Mouse (Mus musculus): ENCODE results near the gene Pex11g. TPM values are rescaled to one million over a fixed set of nuclear protein-coding genes. Genes with fewer than 3 reads are reported as not detected.

The Pex11g gene
- total RNA-seq (2014; rRNA removed) (1.8 and 2.2 TPM in 2 replicates), polyA plus RNA-seq (2015; fragmentation: Nextera tagmentation; extraction: Ambion mirVana) (3.1 and 3.6 TPM in 2 replicates)

DNA sequence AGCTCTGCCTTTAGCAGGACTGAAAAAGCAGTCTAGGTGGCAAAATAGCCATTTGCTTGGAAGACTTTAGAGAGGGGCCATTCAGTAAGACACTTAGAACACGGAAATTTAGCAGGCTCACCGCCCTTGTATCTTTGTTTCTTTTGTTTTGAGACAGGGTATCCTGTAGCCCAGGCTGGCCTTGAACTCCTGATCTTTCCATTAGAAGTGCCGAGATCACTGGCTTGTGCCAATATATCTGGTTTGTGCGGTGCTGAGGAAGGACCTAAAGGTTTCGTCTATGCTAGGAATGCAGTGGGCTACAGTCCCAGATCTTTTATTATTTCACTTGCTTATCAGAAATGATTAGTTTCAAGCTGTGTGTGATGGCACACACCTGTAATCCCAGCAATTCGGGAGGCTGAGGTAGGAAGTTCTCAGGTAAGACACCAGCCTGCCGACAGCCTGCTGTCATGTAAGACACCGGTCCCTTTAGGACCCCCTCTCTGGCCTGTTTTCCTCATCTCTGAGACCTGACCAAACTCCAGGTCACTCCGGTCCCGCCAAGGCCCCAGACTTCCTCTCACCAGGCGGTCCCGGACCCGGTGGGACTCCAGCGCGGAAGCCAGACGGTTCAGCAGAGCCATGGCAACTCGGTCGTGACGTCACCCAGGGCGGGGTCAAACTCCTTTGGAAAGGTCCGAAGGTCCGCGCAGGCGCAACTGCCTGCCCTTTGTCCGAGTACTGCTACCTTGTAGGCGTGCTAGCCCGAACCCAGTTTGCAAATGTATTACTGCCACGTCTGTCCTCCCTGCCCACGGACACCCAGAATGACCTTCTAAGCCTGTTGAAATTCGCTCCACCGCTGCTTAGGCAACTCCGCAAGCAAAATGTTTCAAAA lies at the start of gene Pex11g:
Gene Pex11g (minus strand): TSS at position 675 of the 880 bp plus-strand sequence.
- TF ChIP-seq CTCF (IDR thresholded peaks at IDR 0.05) = no peak
- DNase-seq (ENCODE audit: low spot score) (peak; percentile 98), ATAC-seq (ENCODE audit: low FRiP score) (peak; percentile 94)
- no peaks in the 10 kb centered on the region for H3K4me1 ChIP-seq (ENCODE audit: insufficient read depth, low read length)
- no peaks in the 10 kb centered on the region for H3K27me3 ChIP-seq (ENCODE audit: insufficient read depth, low read length)
- H3K27ac ChIP-seq (ENCODE audit: low read depth, low read length) = peak within 1 kb of the TSS; percentile 78
- peak within 1 kb of the TSS; percentile 62 for H3K9ac ChIP-seq (replicated peaks; ENCODE audit: low read length, poor library complexity, severe bottlenecking)
- H3K36me3 ChIP-seq (ENCODE audit: insufficient read depth, low read length) = no peaks in the 10 kb centered on the region
- H3K4me2 ChIP-seq (ENCODE audit: low read depth, low read length, poor library complexity, severe bottlenecking) = peak within 1 kb of the TSS; percentile 58
- H3K9me3 ChIP-seq (ENCODE audit: low read length) = no peaks in the 10 kb centered on the region
- 7% methylated on average over 32 of the region's 32 CpGs for WGBS
- H3K4me3 ChIP-seq (ENCODE audit: low read depth, low read length) = peak within 1 kb of the TSS; percentile 41

GRCm38 (mm10) chr8:3517117-3517495 lies 49.6 kb upstream of the Pex11g start:
- peaks cover 24% of the 10 kb centered on the region for H3K36me3 ChIP-seq (ENCODE audit: insufficient read depth, low read length)
- H3K27ac ChIP-seq (ENCODE audit: low read depth, low read length) = peak overlapping the region; percentile 86
- WGBS = 6% methylated on average over 14 of the region's 16 CpGs
- H3K4me3 ChIP-seq (ENCODE audit: low read depth, low read length) = peak overlapping the region; percentile 67
- H3K27me3 ChIP-seq (ENCODE audit: insufficient read depth, low read length) = no peaks in the 10 kb centered on the region
- no peaks in the 10 kb centered on the region for H3K9me3 ChIP-seq (ENCODE audit: low read length)
- peak overlapping the region; percentile 70 for H3K9ac ChIP-seq (replicated peaks; ENCODE audit: low read length, poor library complexity, severe bottlenecking)
- DNase-seq (ENCODE audit: low spot score) (peak; percentile 55), ATAC-seq (ENCODE audit: low FRiP score) (peak; percentile 42)
- no peak for TF ChIP-seq CTCF (IDR thresholded peaks at IDR 0.05)
- H3K4me2 ChIP-seq (ENCODE audit: low read depth, low read length, poor library complexity, severe bottlenecking) = peak overlapping the region; percentile 94
- no peaks in the 10 kb centered on the region for H3K4me1 ChIP-seq (ENCODE audit: insufficient read depth, low read length)

DNA sequence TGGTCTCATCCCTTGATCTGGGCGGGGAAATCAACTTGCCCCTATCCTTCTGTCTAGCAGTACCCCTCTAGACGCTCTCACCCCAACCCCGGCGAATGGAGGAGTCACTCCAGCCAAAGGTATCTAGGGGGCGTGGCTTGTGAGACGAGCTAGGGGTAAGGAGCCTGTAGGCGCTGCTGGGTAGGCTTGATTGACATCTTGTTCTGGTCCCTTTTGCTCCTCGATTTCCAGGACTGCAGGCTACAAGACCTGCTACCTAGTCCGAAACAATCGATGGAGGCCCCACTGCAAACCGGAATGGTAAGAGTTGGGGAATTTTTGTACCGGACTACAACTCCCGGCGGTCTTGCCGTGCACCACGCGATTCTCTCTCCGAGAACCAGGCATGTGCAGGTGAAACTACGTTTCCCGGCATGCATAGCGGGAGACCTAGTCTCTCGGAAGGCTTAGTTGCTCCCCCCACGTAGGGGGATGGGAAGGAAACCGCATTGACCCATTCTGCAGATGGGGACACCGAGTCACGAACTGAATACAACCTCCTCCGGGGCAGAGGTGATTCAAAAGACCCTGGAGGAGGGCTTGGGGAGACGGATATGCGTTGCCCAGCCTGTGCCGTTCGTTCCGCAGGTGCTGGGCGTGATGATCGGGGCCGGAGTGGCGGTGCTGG lies 49.1 kb upstream of the Pex11g start:
- ATAC-seq (ENCODE audit: low FRiP score) (peak; percentile 82), DNase-seq (ENCODE audit: low spot score) (peak; percentile 96)
- Histone ChIP-seq H3K27me3 (ENCODE audit: insufficient read depth, low read length) (no peaks in the 10 kb centered on the region), H3K27ac (ENCODE audit: low read depth, low read length) (peak overlapping the region; percentile 86), H3K4me2 (ENCODE audit: low read depth, low read length, poor library complexity, severe bottlenecking) (peak overlapping the region; percentile 94), H3K9me3 (ENCODE audit: low read length) (no peaks in the 10 kb centered on the region), H3K9ac (replicated peaks; ENCODE audit: low read length, poor library complexity, severe bottlenecking) (peak overlapping the region; percentile 70), H3K4me3 (ENCODE audit: low read depth, low read length) (peak overlapping the region; percentile 67), H3K36me3 (ENCODE audit: insufficient read depth, low read length) (peaks cover 22% of the 10 kb centered on the region), H3K4me1 (ENCODE audit: insufficient read depth, low read length) (no peaks in the 10 kb centered on the region)
- WGBS = 2% methylated on average over 36 of the region's 36 CpGs
- TF ChIP-seq CTCF (IDR thresholded peaks at IDR 0.05) = 0 out of 2 replicates have a peak, but pooled peaks have one; percentile 3

- Histone ChIP-seq H3K36me3 (ENCODE audit: insufficient read depth, low read length) (peaks cover 26% of the 10 kb centered on the region), H3K4me3 (ENCODE audit: low read depth, low read length) (peak overlapping the region; percentile 67), H3K9me3 (ENCODE audit: low read length) (no peaks in the 10 kb centered on the region), H3K4me2 (ENCODE audit: low read depth, low read length, poor library complexity, severe bottlenecking) (peak overlapping the region; percentile 94), H3K9ac (replicated peaks; ENCODE audit: low read length, poor library complexity, severe bottlenecking) (peak overlapping the region; percentile 70), H3K27me3 (ENCODE audit: insufficient read depth, low read length) (no peaks in the 10 kb centered on the region), H3K27ac (ENCODE audit: low read depth, low read length) (peak overlapping the region; percentile 86), H3K4me1 (ENCODE audit: insufficient read depth, low read length) (no peaks in the 10 kb centered on the region)
- no peak for TF ChIP-seq CTCF (IDR thresholded peaks at IDR 0.05)
- WGBS = under 1% methylated on average over 25 of the region's 25 CpGs
- peak; percentile 65 for ATAC-seq (ENCODE audit: low FRiP score)
- peak; percentile 58 for DNase-seq (ENCODE audit: low spot score)
Measured at GRCm38 (mm10) chr8:3515771-3516417, 48.4 kb upstream of the Pex11g start.

- Histone ChIP-seq H3K9ac (replicated peaks; ENCODE audit: low read length, poor library complexity, severe bottlenecking) (peak within 1 kb of the TSS; percentile 70), H3K27me3 (ENCODE audit: insufficient read depth, low read length) (no peaks in the 10 kb centered on the region), H3K9me3 (ENCODE audit: low read length) (no peaks in the 10 kb centered on the region), H3K27ac (ENCODE audit: low read depth, low read length) (peak within 1 kb of the TSS; percentile 86), H3K4me1 (ENCODE audit: insufficient read depth, low read length) (no peaks in the 10 kb centered on the region), H3K4me3 (ENCODE audit: low read depth, low read length) (peak within 1 kb of the TSS; percentile 67), H3K36me3 (ENCODE audit: insufficient read depth, low read length) (peaks cover 32% of the 10 kb centered on the region), H3K4me2 (ENCODE audit: low read depth, low read length, poor library complexity, severe bottlenecking) (peak within 1 kb of the TSS; percentile 94)
- peak; percentile 27; the same call in 1 of the 2 replicates for TF ChIP-seq CTCF (IDR thresholded peaks at IDR 0.05)
- 0% methylated on average over 25 of the region's 25 CpGs for WGBS
- peak; percentile 76 for ATAC-seq (ENCODE audit: low FRiP score)
- peak; percentile 91 for DNase-seq (ENCODE audit: low spot score)
Measured at GRCm38 (mm10) chr8:3515260-3515671, 47.8 kb upstream of the Pex11g start, which contains the start of gene Pnpla6. Pnpla6 (plus strand) TSS chr8:3515384.
